Mouse (Mus musculus) stomach, postnatal 0 days (tissue): Measurements from ENCODE around the gene Hist2h3b.

Source experiments
- CTCF ChIP-seq: IDR thresholded peaks from 2 replicates; pipeline ENCODE4 v1.5.1; 2016; ENCODE audit warnings: antibody characterized with exemption, low read depth, mild to moderate bottlenecking, moderate library complexity
- EP300 ChIP-seq: optimal IDR thresholded peaks from 2 replicates; pipeline ENCODE3; 2016; ENCODE audit warnings: antibody characterized with exemption

DNA sequence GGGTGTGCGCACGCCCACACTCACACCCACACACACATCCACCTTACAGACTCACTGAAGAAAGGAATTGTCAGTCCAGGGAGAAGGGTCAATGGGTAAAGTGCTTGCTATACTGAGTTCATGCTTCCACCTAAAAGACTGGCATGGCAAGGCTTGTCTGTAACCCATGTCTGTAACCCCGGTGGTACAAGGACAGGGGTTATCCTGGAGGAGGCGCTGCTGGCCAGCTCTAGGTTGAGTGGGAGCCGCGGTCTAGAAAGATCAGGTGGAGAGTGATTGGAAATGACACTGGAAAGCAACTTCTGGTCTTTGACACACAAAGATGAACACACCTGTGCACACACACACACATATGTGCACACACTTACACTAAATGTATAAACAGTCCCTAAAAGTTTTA lies 12.2 kb downstream of the Hist2h3b start:
- no peak for TF ChIP-seq CTCF
- no peak for TF ChIP-seq EP300
